Mouse (Mus musculus) ES-Bruce4 (cell line): Measurements from ENCODE around the gene Ap1s2. TPM values are rescaled to one million over a fixed set of nuclear protein-coding genes. Genes with fewer than 3 reads are reported as not detected.

Source experiments
- H3K27ac ChIP-seq: 2 replicates; pipeline ENCODE4 v1.5.1; 2012; ENCODE audit warnings: low read length, inconsistent platforms; ENCODE audit not compliant: insufficient read depth
- H3K27me3 ChIP-seq: 2 replicates; pipeline ENCODE4 v1.6.1; 2012; ENCODE audit warnings: mild to moderate bottlenecking, low read length, inconsistent platforms; ENCODE audit not compliant: control insufficient read depth, poor library complexity, insufficient read depth, severe bottlenecking
- H3K36me3 ChIP-seq: 2 replicates; pipeline ENCODE4 v1.6.1; 2012; ENCODE audit warnings: inconsistent platforms, mild to moderate bottlenecking, low read length, moderate library complexity; ENCODE audit not compliant: control insufficient read depth, poor library complexity, insufficient read depth, severe bottlenecking
- H3K4me1 ChIP-seq: one replicate; pipeline ENCODE4 v1.8.1; 2011; ENCODE audit warnings: low read length; ENCODE audit not compliant: control insufficient read depth, insufficient read depth
- H3K4me3 ChIP-seq: 2 replicates; pipeline ENCODE4 v1.5.1; 2011; ENCODE audit warnings: low read depth, mild to moderate bottlenecking, low read length
- H3K9ac ChIP-seq: 2 replicates; pipeline ENCODE4 v1.6.1; 2012; ENCODE audit warnings: low read depth, mild to moderate bottlenecking, inconsistent platforms; ENCODE audit not compliant: poor library complexity, severe bottlenecking
- H3K9me3 ChIP-seq: replicated peaks from 2 replicates; pipeline ENCODE4 v1.6.1; 2012; ENCODE audit warnings: mild to moderate bottlenecking, low read length, inconsistent platforms; ENCODE audit not compliant: control insufficient read depth, poor library complexity, insufficient read depth, severe bottlenecking
- CTCF ChIP-seq: IDR thresholded peaks from one replicate; pipeline ENCODE4 v1.8.1; 2011; ENCODE audit warnings: low read depth, low read length
- EP300 ChIP-seq: IDR thresholded peaks from 2 replicates; pipeline ENCODE4 v1.6.1; 2011; ENCODE audit warnings: low read depth, low read length; ENCODE audit not compliant: insufficient read depth
- POLR2A ChIP-seq: IDR thresholded peaks from one replicate; pipeline ENCODE4 v1.8.1; 2011; ENCODE audit warnings: low read length; ENCODE audit not compliant: insufficient read depth
- polyA plus RNA-seq: library from polyadenylated mRNA; stranded (reverse); fragments of >200 nt; gene quantifications from 2 replicates; pipeline ENCODE4 v1.2.4, GENCODE M21; 2011; ENCODE audit warnings: low read depth; ENCODE audit not compliant: missing spikeins, insufficient read depth, insufficient read length

Ap1s2 gene
- polyA plus RNA-seq, 1 experiment, result 27.1 TPM

- Histone ChIP-seq H3K9ac (peak overlapping the region; percentile 80), H3K4me1 (no peaks in the 10 kb centered on the region), H3K9me3 (no peaks in the 10 kb centered on the region), H3K4me3 (peak overlapping the region; percentile 97), H3K27me3 (no peaks in the 10 kb centered on the region), H3K27ac (peak overlapping the region; percentile 57; the same call in 1 of the 2 replicates), H3K36me3 (no peaks in the 10 kb centered on the region)
- no peak for TF ChIP-seq EP300
- no peak for TF ChIP-seq POLR2A
- TF ChIP-seq CTCF, result no peak
These were observed 847 bp upstream of the Ap1s2 start for GRCm38 (mm10) chrX:163908003-163908336.

GRCm38 (mm10) chrX:163909381-163909780 is 564 bp downstream of the Ap1s2 start:
- Histone ChIP-seq H3K9ac (peak overlapping the region; percentile 76), H3K4me3 (peak overlapping the region; percentile 75), H3K4me1 (no peaks in the 10 kb centered on the region), H3K27ac (no peak overlapping the region), H3K9me3 (no peaks in the 10 kb centered on the region), H3K36me3 (no peaks in the 10 kb centered on the region), H3K27me3 (no peaks in the 10 kb centered on the region)
- TF ChIP-seq POLR2A (no peak), CTCF (no peak), EP300 (no peak)

- Histone ChIP-seq H3K9me3 (no peaks in the 10 kb centered on the region), H3K4me1 (no peaks in the 10 kb centered on the region), H3K27me3 (no peaks in the 10 kb centered on the region), H3K27ac (no peak overlapping the region), H3K36me3 (no peaks in the 10 kb centered on the region), H3K4me3 (no peak overlapping the region), H3K9ac (no peak overlapping the region)
- peak; percentile 45 for TF ChIP-seq CTCF
- TF ChIP-seq EP300, result no peak
- no peak for TF ChIP-seq POLR2A
These were observed 4.0 kb downstream of the Ap1s2 start for GRCm38 (mm10) chrX:163912791-163913190.

- Histone ChIP-seq H3K9ac (no peak overlapping the region), H3K4me3 (no peak overlapping the region), H3K27me3 (no peaks in the 10 kb centered on the region), H3K4me1 (no peaks in the 10 kb centered on the region), H3K9me3 (no peaks in the 10 kb centered on the region), H3K27ac (no peak overlapping the region), H3K36me3 (no peaks in the 10 kb centered on the region)
- TF ChIP-seq CTCF (no peak), POLR2A (no peak), EP300 (no peak)
These were observed 20.7 kb downstream of the Ap1s2 start for GRCm38 (mm10) chrX:163929550-163929949.

GRCm38 (mm10) chrX:163934731-163935130 is 25.9 kb downstream of the Ap1s2 start:
- Histone ChIP-seq H3K36me3 (peaks cover 2% of the 10 kb centered on the region), H3K9me3 (no peaks in the 10 kb centered on the region), H3K27ac (no peak overlapping the region), H3K4me3 (no peak overlapping the region), H3K9ac (no peak overlapping the region), H3K27me3 (no peaks in the 10 kb centered on the region), H3K4me1 (no peaks in the 10 kb centered on the region)
- no peak for TF ChIP-seq EP300
- TF ChIP-seq POLR2A, result no peak
- TF ChIP-seq CTCF, result no peak

- Histone ChIP-seq H3K27ac (no peak overlapping the region), H3K9ac (no peak overlapping the region), H3K4me3 (no peak overlapping the region), H3K27me3 (no peaks in the 10 kb centered on the region), H3K36me3 (peaks cover 12% of the 10 kb centered on the region), H3K9me3 (no peaks in the 10 kb centered on the region), H3K4me1 (no peaks in the 10 kb centered on the region)
- no peak for TF ChIP-seq CTCF
- no peak for TF ChIP-seq POLR2A
- TF ChIP-seq EP300, result no peak
These were observed 29.8 kb downstream of the Ap1s2 start for GRCm38 (mm10) chrX:163938587-163938986.
